Mouse (Mus musculus) heart, adult 2 months (tissue): ENCODE results near the gene Atrnl1. TPM values are rescaled to one million over a fixed set of nuclear protein-coding genes. Genes with fewer than 3 reads are reported as not detected.
A peak's percentile ranks its signal among the peaks of the same experiment; 100 is the strongest.

Experiments used
- DNase-seq, 2 experiments: peaks; one replicate each; pipeline ENCODE4 v3.0.0; 2021
- H3K27ac ChIP-seq: fragments of 200-600 bp; 2 replicates; pipeline ENCODE4 v1.8.1; 2022
- H3K27me3 ChIP-seq: fragments of 200-500 bp; 2 replicates; pipeline ENCODE4 v1.6.1; 2012; ENCODE audit warnings: mild to moderate bottlenecking, low read length, inconsistent platforms, mixed read lengths; ENCODE audit not compliant: control insufficient read depth, insufficient read depth
- H3K36me3 ChIP-seq: fragments of 200-500 bp; 2 replicates; pipeline ENCODE4 v1.6.1; 2012; ENCODE audit warnings: low read length, inconsistent platforms; ENCODE audit not compliant: control insufficient read depth, insufficient read depth
- H3K4me1 ChIP-seq: fragments of 200-500 bp; 2 replicates; pipeline ENCODE4 v1.6.1; 2011; ENCODE audit warnings: low read length; ENCODE audit not compliant: control insufficient read depth, insufficient read depth
- H3K4me3 ChIP-seq: fragments of 200-600 bp; 2 replicates; pipeline ENCODE4 v1.8.1; 2022
- H3K79me2 ChIP-seq: fragments of 200-500 bp; replicated peaks from 2 replicates; pipeline ENCODE4 v1.6.1; 2012; ENCODE audit warnings: mild to moderate bottlenecking, inconsistent platforms, low read length, moderate library complexity, mixed read lengths; ENCODE audit not compliant: control insufficient read depth, insufficient read depth
- H3K9ac ChIP-seq: fragments of 200-500 bp; 2 replicates; pipeline ENCODE4 v1.6.1; 2012; ENCODE audit warnings: low read depth, mild to moderate bottlenecking, control low read depth, inconsistent platforms, low read length, mixed read lengths
- CTCF ChIP-seq: fragments of 200-600 bp; IDR thresholded peaks from 2 replicates; pipeline ENCODE4 v1.8.1; 2022; ENCODE audit warnings: antibody characterized with exemption, mild to moderate bottlenecking, moderate library complexity
- EP300 ChIP-seq: fragments of 200-500 bp; IDR thresholded peaks from 2 replicates; pipeline ENCODE4 v1.6.1; 2011; ENCODE audit warnings: low read depth, low read length, control low read depth; ENCODE audit not compliant: insufficient read depth
- POLR2A ChIP-seq: fragments of 200-500 bp; IDR thresholded peaks from 2 replicates; pipeline ENCODE4 v1.6.1; 2011; ENCODE audit warnings: mild to moderate bottlenecking, low read depth, low read length, control low read depth; ENCODE audit not compliant: insufficient read depth
- WGBS: fragments of 180-500 bp; shearing (Covaris S2); methylation state at CpG from one replicate; pipeline ENCODE4 v1.1.7; 2018; 5-methylcytosine and 5-hydroxymethylcytosine counted together
- intact Hi-C: fragments of 180-260 bp; cut with DNase I; formaldehyde crosslinking; loops from one replicate; pipeline ENCODE4 v1.15.1; 2025
- polyA plus RNA-seq: library from polyadenylated mRNA; depleted of rRNA; stranded (reverse); fragments of >200 nt; gene quantifications from 2 replicates; pipeline ENCODE4 v1.2.3, GENCODE M21; 2012
- total RNA-seq, 2 experiments: library from RNA; stranded (reverse); gene quantifications; 2 replicates each; pipeline ENCODE4 v1.2.3; 2021

Atrnl1 gene
- total and polyA plus RNA-seq, 3 experiments = 6.3 to 14.2 (median 13.4) TPM

GRCm38 (mm10) chr19:57910650-57911049, 299.8 kb downstream of the Atrnl1 start:
- Histone ChIP-seq H3K9ac (no peak overlapping the region), H3K27ac (no peak overlapping the region), H3K4me3 (no peak overlapping the region), H3K4me1 (no peaks in the 10 kb centered on the region), H3K36me3 (no peaks in the 10 kb centered on the region), H3K27me3 (no peaks in the 10 kb centered on the region), H3K79me2 (no peaks in the 10 kb centered on the region)
- 91% methylated on average over 6 of the region's 6 CpGs for WGBS
- intact Hi-C loops = loop anchor here (10.0 kb wide), 1 partner anchor 644 kb away; no protein-coding TSS in a partner anchor
- no peak for DNase-seq
- TF ChIP-seq EP300 (no peak), CTCF (no peak)

GRCm38 (mm10) chr19:57916325-57916724, 305.5 kb downstream of the Atrnl1 start:
- no peaks in the 10 kb centered on the region for H3K4me1 ChIP-seq
- no peak for TF ChIP-seq EP300
- peak; percentile 64 for TF ChIP-seq CTCF
- no peak for TF ChIP-seq POLR2A
- H3K27me3 ChIP-seq = no peaks in the 10 kb centered on the region
- no peak overlapping the region for H3K4me3 ChIP-seq
- 63% methylated on average over 6 of the region's 6 CpGs for WGBS
- intact Hi-C loops = loop anchor here (2.0 to 10.0 kb wide), 2 partner anchors 552 to 638 kb away; no protein-coding TSS in a partner anchor
- no peak overlapping the region for H3K9ac ChIP-seq
- no peaks in the 10 kb centered on the region for H3K79me2 ChIP-seq
- no peaks in the 10 kb centered on the region for H3K36me3 ChIP-seq
- no peak for DNase-seq
- H3K27ac ChIP-seq = no peak overlapping the region

GRCm38 (mm10) chr19:57922991-57923390, 312.2 kb downstream of the Atrnl1 start:
- no peaks in the 10 kb centered on the region for H3K79me2 ChIP-seq
- TF ChIP-seq POLR2A = no peak
- no peak for TF ChIP-seq CTCF
- no peak for TF ChIP-seq EP300
- WGBS = 62% methylated on average over 5 of the region's 5 CpGs
- H3K4me1 ChIP-seq = no peaks in the 10 kb centered on the region; the same call in 1 of the 2 replicates
- no peak overlapping the region for H3K4me3 ChIP-seq
- no peaks in the 10 kb centered on the region for H3K36me3 ChIP-seq
- H3K27me3 ChIP-seq = no peaks in the 10 kb centered on the region
- intact Hi-C loops = no loop called here
- no peak overlapping the region for H3K27ac ChIP-seq
- no peak for DNase-seq
- H3K9ac ChIP-seq = no peak overlapping the region

GRCm38 (mm10) chr19:57924856-57925255, 314.0 kb downstream of the Atrnl1 start:
- 79% methylated on average over 8 of the region's 8 CpGs for WGBS
- H3K27ac ChIP-seq = no peak overlapping the region
- intact Hi-C loops = loop anchor here (2.0 kb wide), 1 partner anchor 544 kb away; no protein-coding TSS in a partner anchor
- H3K36me3 ChIP-seq = no peaks in the 10 kb centered on the region
- no peaks in the 10 kb centered on the region; the same call in 1 of the 2 replicates for H3K4me1 ChIP-seq
- TF ChIP-seq CTCF (no peak), EP300 (no peak), POLR2A (no peak)
- H3K9ac ChIP-seq = no peak overlapping the region
- DNase-seq = no peak
- H3K79me2 ChIP-seq = no peaks in the 10 kb centered on the region
- H3K27me3 ChIP-seq = no peaks in the 10 kb centered on the region
- no peak overlapping the region for H3K4me3 ChIP-seq

- intact Hi-C loops = loop anchor here (2.0 kb wide), 1 partner anchor 543 kb away; no protein-coding TSS in a partner anchor
- no peak overlapping the region for H3K4me3 ChIP-seq
- H3K36me3 ChIP-seq = no peaks in the 10 kb centered on the region
- no peaks in the 10 kb centered on the region for H3K79me2 ChIP-seq
- 60% methylated on average over 10 of the region's 10 CpGs for whole genome bisulfite sequencing
- no peaks in the 10 kb centered on the region; the same call in 1 of the 2 replicates for H3K4me1 ChIP-seq
- H3K27ac ChIP-seq = peak overlapping the region; percentile 34; the same call in 1 of the 2 replicates
- no peaks in the 10 kb centered on the region for H3K27me3 ChIP-seq
- no peak for TF ChIP-seq EP300
- TF ChIP-seq POLR2A = no peak
- TF ChIP-seq CTCF = no peak
- no peak overlapping the region for H3K9ac ChIP-seq
- DNase-seq = peak in 1 of 2 experiments; percentile 48
Observed at GRCm38 (mm10) chr19:57925681-57926080, 314.8 kb downstream of the Atrnl1 start.

GRCm38 (mm10) chr19:57926164-57926860, 315.5 kb downstream of the Atrnl1 start:
- Histone ChIP-seq H3K4me3 (no peak overlapping the region), H3K9ac (no peak overlapping the region), H3K4me1 (no peaks in the 10 kb centered on the region; the same call in 1 of the 2 replicates), H3K27ac (no peak overlapping the region), H3K79me2 (no peaks in the 10 kb centered on the region), H3K27me3 (no peaks in the 10 kb centered on the region), H3K36me3 (no peaks in the 10 kb centered on the region)
- intact Hi-C loops = no loop called here
- TF ChIP-seq POLR2A = no peak
- no peak for TF ChIP-seq EP300
- no peak for TF ChIP-seq CTCF
- WGBS = 80% methylated on average over 5 of the region's 5 CpGs
- DNase-seq = no peak
